Mouse (Mus musculus) megakaryocyte progenitor cell, adult 5-6 weeks (primary cell): ENCODE measurements at regions not wholly inside any gene's neighbourhood (a gene's known extent, or its start where the extent isn't known, plus 50 kb on each side); places are given as distances from the start of the nearest gene placed in this dataset.

Source experiments
- ATAC-seq: replicated peaks from 2 replicates; pipeline ENCODE4 v1.8.0; 2016; ENCODE audit warnings: mild to moderate bottlenecking, moderate TSS enrichment, inconsistent platforms; ENCODE audit not compliant: poor library complexity

GRCm38 (mm10) chr2:166408806-166409205, 253.3 kb upstream of the Sulf2 start:
- no peak for ATAC-seq

- no peak for ATAC-seq
These were observed 252.5 kb upstream of the Sulf2 start for GRCm38 (mm10) chr2:166408009-166408408.

- ATAC-seq, result no peak
These were observed 251.4 kb upstream of the Sulf2 start for GRCm38 (mm10) chr2:166406826-166407225.

GRCm38 (mm10) chr2:166403319-166403718, 247.9 kb upstream of the Sulf2 start:
- ATAC-seq, result no peak

- ATAC-seq, result peak; percentile 50
These were observed 246.4 kb upstream of the Sulf2 start for GRCm38 (mm10) chr2:166401860-166402259.

GRCm38 (mm10) chr2:166400304-166400703, 244.8 kb upstream of the Sulf2 start:
- ATAC-seq, result no peak

GRCm38 (mm10) chr2:166399140-166399830, 243.8 kb upstream of the Sulf2 start:
- ATAC-seq, result no peak

GRCm38 (mm10) chr2:166398774-166399139, 243.3 kb upstream of the Sulf2 start:
- no peak for ATAC-seq

GRCm38 (mm10) chr2:166398156-166398555, 242.7 kb upstream of the Sulf2 start:
- ATAC-seq, result no peak

- ATAC-seq, result no peak
These were observed 239.2 kb upstream of the Sulf2 start for GRCm38 (mm10) chr2:166394666-166395065.

GRCm38 (mm10) chr2:166391176-166391575, 235.7 kb upstream of the Sulf2 start:
- ATAC-seq, result no peak

GRCm38 (mm10) chr2:166388050-166388449, 232.6 kb upstream of the Sulf2 start:
- no peak for ATAC-seq

GRCm38 (mm10) chr2:166386817-166387216, 231.4 kb upstream of the Sulf2 start:
- ATAC-seq, result no peak

- no peak for ATAC-seq
These were observed 229.1 kb upstream of the Sulf2 start for GRCm38 (mm10) chr2:166384583-166384982.

- ATAC-seq, result no peak
These were observed 227.9 kb upstream of the Sulf2 start for GRCm38 (mm10) chr2:166383356-166383755.

- no peak for ATAC-seq
These were observed 226.7 kb upstream of the Sulf2 start for GRCm38 (mm10) chr2:166382180-166382579.

- ATAC-seq, result no peak
These were observed 225.4 kb upstream of the Sulf2 start for GRCm38 (mm10) chr2:166380854-166381253.

- ATAC-seq, result no peak
These were observed 222.9 kb upstream of the Sulf2 start for GRCm38 (mm10) chr2:166378325-166378724.

GRCm38 (mm10) chr2:166377329-166377728, 221.9 kb upstream of the Sulf2 start:
- no peak for ATAC-seq

- no peak for ATAC-seq
These were observed 220.2 kb upstream of the Sulf2 start for GRCm38 (mm10) chr2:166375639-166376038.

- ATAC-seq, result no peak
These were observed 215.3 kb upstream of the Sulf2 start for GRCm38 (mm10) chr2:166370776-166371175.

GRCm38 (mm10) chr2:166361645-166362044, 206.2 kb upstream of the Sulf2 start:
- peak; percentile 67 for ATAC-seq

GRCm38 (mm10) chr2:166360786-166361185, 205.3 kb upstream of the Sulf2 start:
- ATAC-seq, result no peak
